Mouse (Mus musculus) MEL (cell line): ENCODE data around the gene Pgls. TPM values are rescaled to one million over a fixed set of nuclear protein-coding genes. Genes with fewer than 3 reads are reported as not detected.

Experiments used
- DNase-seq: peaks from one replicate; pipeline ENCODE4 v3.0.0; 2011; ENCODE audit warnings: low read depth, low spot score
- H3K27ac ChIP-seq: 2 replicates; pipeline ENCODE4 v1.5.1; 2012; ENCODE audit warnings: low read depth, mild to moderate bottlenecking, control low read depth, low read length, moderate library complexity; ENCODE audit not compliant: control insufficient read depth
- H3K27me3 ChIP-seq, 2 experiments: fragments of 150-350 bp in 1 of 2; sonication (generic) in 1 of 2; 2 replicates each; pipeline ENCODE4 v1.6.1; 2012; ENCODE audit warnings: low read length in 2 of 2, mild to moderate bottlenecking in 2 of 2, improper control_type of control experiment in 1 of 2, moderate library complexity in 1 of 2; ENCODE audit not compliant: insufficient read depth in 2 of 2, control insufficient read depth in 1 of 2
- H3K36me3 ChIP-seq, 2 experiments: 2 replicates each; pipeline ENCODE4 v1.6.1; 2012 to 2014; ENCODE audit warnings: low read length in 2 of 2, improper control_type of control experiment in 1 of 2, inconsistent platforms in 1 of 2, mild to moderate bottlenecking in 1 of 2; ENCODE audit not compliant: insufficient read depth in 2 of 2, control insufficient read depth in 1 of 2
- H3K4me1 ChIP-seq, 2 experiments: fragments of 150-350 bp in 1 of 2; sonication (generic) in 1 of 2; 2 replicates each; pipeline ENCODE4 v1.6.1; 2012; ENCODE audit warnings: low read length in 2 of 2, improper control_type of control experiment in 1 of 2, mild to moderate bottlenecking in 1 of 2; ENCODE audit not compliant: insufficient read depth in 2 of 2, control insufficient read depth in 1 of 2
- H3K4me3 ChIP-seq, 2 experiments: fragments of 150-350 bp in 1 of 2; sonication (generic) in 1 of 2; 2 replicates each; pipeline ENCODE4 v1.5.1; 2012; ENCODE audit warnings: low read depth in 2 of 2, low read length in 2 of 2, mild to moderate bottlenecking in 2 of 2, moderate library complexity in 2 of 2, control low read depth in 1 of 2, improper control_type of control experiment in 1 of 2; ENCODE audit not compliant: control insufficient read depth in 1 of 2, insufficient read depth in 1 of 2
- H3K79me2 ChIP-seq: 2 replicates; pipeline ENCODE4 v1.6.1; 2012; ENCODE audit warnings: mild to moderate bottlenecking, low read length, moderate library complexity; ENCODE audit not compliant: control insufficient read depth, poor library complexity, insufficient read depth
- H3K9ac ChIP-seq: 2 replicates; pipeline ENCODE4 v1.6.1; 2012; ENCODE audit warnings: low read depth, mild to moderate bottlenecking, control low read depth, low read length, moderate library complexity; ENCODE audit not compliant: control insufficient read depth, poor library complexity, severe bottlenecking
- H3K9me3 ChIP-seq: fragments of 150-350 bp; sonication (generic); replicated peaks from 2 replicates; pipeline ENCODE4 v1.6.1; 2012; ENCODE audit warnings: mild to moderate bottlenecking, low read length, improper control_type of control experiment, moderate library complexity; ENCODE audit not compliant: insufficient read depth
- CHD2 ChIP-seq: IDR thresholded peaks from 2 replicates; pipeline ENCODE4 v1.6.1; 2011; ENCODE audit warnings: low read length, improper control_type of control experiment
- CTCF ChIP-seq, 3 experiments: IDR thresholded peaks in 2 of 3; conservative IDR thresholded peaks in 1 of 3; 2 replicates each; pipeline ENCODE4 v1.5.1; 2011 to 2012; ENCODE audit warnings: low read length in 3 of 3, low read depth in 2 of 3, mild to moderate bottlenecking in 2 of 3, improper control_type of control experiment in 1 of 3, inconsistent platforms in 1 of 3, mixed read lengths in 1 of 3, moderate library complexity in 1 of 3; ENCODE audit not compliant: control insufficient read depth in 1 of 3, insufficient read depth in 1 of 3, poor library complexity in 1 of 3, severe bottlenecking in 1 of 3
- ELF1 ChIP-seq: IDR thresholded peaks from 2 replicates; pipeline ENCODE4 v1.6.1; 2014; ENCODE audit warnings: low read depth, mild to moderate bottlenecking, inconsistent platforms, low read length, improper control_type of control experiment, moderate library complexity
- EP300 ChIP-seq, 2 experiments: IDR thresholded peaks; 2 replicates each; pipeline ENCODE4 v1.6.1; 2011; ENCODE audit warnings: improper control_type of control experiment in 2 of 2, low read length in 2 of 2, low read depth in 1 of 2, mild to moderate bottlenecking in 1 of 2
- ETS1 ChIP-seq: IDR thresholded peaks from 2 replicates; pipeline ENCODE4 v1.6.1; 2012; ENCODE audit warnings: low read depth, mild to moderate bottlenecking, inconsistent platforms, low read length, improper control_type of control experiment, moderate library complexity
- GABPA ChIP-seq: IDR thresholded peaks from 2 replicates; pipeline ENCODE4 v1.6.1; 2012; ENCODE audit warnings: low read depth, mild to moderate bottlenecking, inconsistent platforms, low read length, improper control_type of control experiment, moderate library complexity
- GATA1 ChIP-seq: IDR thresholded peaks from 2 replicates; pipeline ENCODE4 v1.6.1; 2011; ENCODE audit warnings: low read depth, low read length, improper control_type of control experiment
- JUND ChIP-seq: IDR thresholded peaks from 2 replicates; pipeline ENCODE4 v1.6.1; 2011; ENCODE audit warnings: low read depth, mild to moderate bottlenecking, improper control_type of control experiment, low read length
- MAFK ChIP-seq: IDR thresholded peaks from 2 replicates; pipeline ENCODE4 v1.6.1; 2011; ENCODE audit warnings: low read depth, mild to moderate bottlenecking, low read length, improper control_type of control experiment, borderline replicate concordance
- MAZ ChIP-seq: IDR thresholded peaks from 2 replicates; pipeline ENCODE4 v1.6.1; 2012; ENCODE audit warnings: low read depth, mild to moderate bottlenecking, inconsistent platforms, low read length, improper control_type of control experiment
- MXI1 ChIP-seq: IDR thresholded peaks from 2 replicates; pipeline ENCODE4 v1.6.1; 2011; ENCODE audit warnings: mild to moderate bottlenecking, low read depth, low read length, improper control_type of control experiment
- MYB ChIP-seq: IDR thresholded peaks from 2 replicates; pipeline ENCODE4 v1.6.1; 2011; ENCODE audit warnings: mild to moderate bottlenecking, low read depth, low read length, improper control_type of control experiment
- NRF1 ChIP-seq: IDR thresholded peaks from 2 replicates; pipeline ENCODE4 v1.6.1; 2014; ENCODE audit warnings: low read depth, mild to moderate bottlenecking, inconsistent platforms, low read length, improper control_type of control experiment, moderate library complexity; ENCODE audit not compliant: poor library complexity, insufficient read depth, severe bottlenecking
- POLR2A ChIP-seq, 2 experiments: IDR thresholded peaks; 2 replicates each; pipeline ENCODE4 v1.6.1; 2011 to 2012; ENCODE audit warnings: low read length in 2 of 2, mild to moderate bottlenecking in 2 of 2, control low read depth in 1 of 2, improper control_type of control experiment in 1 of 2, low read depth in 1 of 2, moderate library complexity in 1 of 2; ENCODE audit not compliant: control insufficient read depth in 1 of 2, insufficient read depth in 1 of 2, poor library complexity in 1 of 2
- POLR2AphosphoS2 ChIP-seq: IDR thresholded peaks from 2 replicates; pipeline ENCODE4 v1.6.1; 2011; ENCODE audit warnings: low read length, improper control_type of control experiment
- POLR2AphosphoS5 ChIP-seq: IDR thresholded peaks from 2 replicates; pipeline ENCODE4 v1.6.1; 2012; ENCODE audit warnings: low read depth, borderline replicate concordance, mild to moderate bottlenecking, inconsistent platforms, low read length, moderate library complexity, mixed read lengths
- SIN3A ChIP-seq: IDR thresholded peaks from 2 replicates; pipeline ENCODE4 v1.6.1; 2012; ENCODE audit warnings: low read length, improper control_type of control experiment, inconsistent platforms
- TAL1 ChIP-seq: IDR thresholded peaks from 2 replicates; pipeline ENCODE4 v1.6.1; 2012; ENCODE audit warnings: mild to moderate bottlenecking, inconsistent platforms, low read length, moderate library complexity, mixed read lengths
- TCF12 ChIP-seq: IDR thresholded peaks from 2 replicates; pipeline ENCODE4 v1.6.1; 2014; ENCODE audit warnings: low read depth, mild to moderate bottlenecking, inconsistent platforms, low read length, improper control_type of control experiment, moderate library complexity
- UBTF ChIP-seq: IDR thresholded peaks from 2 replicates; pipeline ENCODE4 v1.6.1; 2012; ENCODE audit warnings: low read depth, mild to moderate bottlenecking, inconsistent platforms, low read length, improper control_type of control experiment, moderate library complexity, borderline replicate concordance; ENCODE audit not compliant: insufficient read depth
- USF1 ChIP-seq: IDR thresholded peaks from 2 replicates; pipeline ENCODE4 v1.6.1; 2014; ENCODE audit warnings: low read depth, mild to moderate bottlenecking, inconsistent platforms, low read length, improper control_type of control experiment, moderate library complexity
- USF2 ChIP-seq, 2 experiments: IDR thresholded peaks; 2 replicates each; pipeline ENCODE4 v1.6.1; 2011 to 2012; ENCODE audit warnings: improper control_type of control experiment in 2 of 2, low read length in 2 of 2, borderline replicate concordance in 1 of 2, inconsistent platforms in 1 of 2, low read depth in 1 of 2, mild to moderate bottlenecking in 1 of 2; ENCODE audit not compliant: insufficient read depth in 1 of 2
- ZC3H11A ChIP-seq: IDR thresholded peaks from 2 replicates; pipeline ENCODE4 v1.6.1; 2012; ENCODE audit warnings: low read depth, mild to moderate bottlenecking, inconsistent platforms, low read length, improper control_type of control experiment
- ZMIZ1 ChIP-seq: IDR thresholded peaks from 2 replicates; pipeline ENCODE4 v1.6.1; 2012; ENCODE audit warnings: low read depth, mild to moderate bottlenecking, inconsistent platforms, low read length, improper control_type of control experiment, moderate library complexity
- ZNF384 ChIP-seq: IDR thresholded peaks from 2 replicates; pipeline ENCODE4 v1.6.1; 2012; ENCODE audit warnings: low read depth, mild to moderate bottlenecking, inconsistent platforms, low read length, improper control_type of control experiment
- polyA plus RNA-seq, 2 experiments: library from polyadenylated mRNA; stranded (reverse) in 1 of 2; unstranded in 1 of 2; fragments of >175 nt in 1 of 2; fragments of >200 nt in 1 of 2; gene quantifications; 2 replicates each; pipeline versions ENCODE4 v1.2.1 to v1.2.4; 2012; ENCODE audit warnings: low replicate concordance in 2 of 2, low read depth in 1 of 2; ENCODE audit not compliant: insufficient read length in 2 of 2, insufficient read depth in 1 of 2, missing spikeins in 1 of 2
- total RNA-seq: library from RNA; depleted of rRNA; stranded (reverse); fragments of 300-350 nt; gene quantifications from 2 replicates; pipeline ENCODE4 v1.2.3, GENCODE M21; 2012

Pgls gene
- total and polyA plus RNA-seq, 3 experiments = 225 to 257 TPM; not detected in 1

- H3K27ac ChIP-seq = no peak overlapping the region
- no peaks in the 10 kb centered on the region for H3K27me3 ChIP-seq
- H3K79me2 ChIP-seq = no peaks in the 10 kb centered on the region; the same call in 1 of the 2 replicates
- TF ChIP-seq TAL1 (no peak), SIN3A (no peak), POLR2AphosphoS2 (no peak), USF1 (no peak), ZC3H11A (no peak), USF2 (IDR thresholded peaks at IDR 0.05; ENCODE audit: borderline replicate concordance in 1 of 2, insufficient read depth in 1 of 2, low read depth in 1 of 2, low read length in 2 of 2) (no peak), JUND (no peak), GABPA (no peak), EP300 (IDR thresholded peaks at IDR 0.05; ENCODE audit: low read depth in 1 of 2, low read length in 2 of 2) (no peak), MAFK (no peak), MAZ (no peak), MXI1 (no peak), ZNF384 (no peak), ELF1 (no peak)
- TF ChIP-seq, all 39 proteins: peak for 0
- no peaks in the 10 kb centered on the region for H3K9me3 ChIP-seq
- no peak overlapping the region for H3K4me3 ChIP-seq
- H3K9ac ChIP-seq = no peak overlapping the region
- H3K4me1 ChIP-seq = peaks cover 2 to 22% of the 10 kb centered on the region in 2 experiments; a peak in 3 of 4 replicates
- no peak for DNase-seq
- peaks cover 5% of the 10 kb centered on the region in 2 experiments; a peak in 3 of 4 replicates for H3K36me3 ChIP-seq
Measured at GRCm38 (mm10) chr8:71625088-71625487, 33.1 kb downstream of the Pgls start.

- H3K4me3 ChIP-seq = no peak overlapping the region
- H3K27me3 ChIP-seq = no peaks in the 10 kb centered on the region
- no peak for DNase-seq
- no peaks in the 10 kb centered on the region; the same call in 1 of the 2 replicates for H3K79me2 ChIP-seq
- TF ChIP-seq ETS1 (no peak), CTCF (IDR thresholded peaks at IDR 0.05 in 2 of 3, conservative IDR thresholded peaks at IDR 0.05 in 1 of 3; ENCODE audit: control insufficient read depth in 1 of 3, insufficient read depth in 1 of 3, low read depth in 2 of 3, low read length in 3 of 3, poor library complexity in 1 of 3, severe bottlenecking in 1 of 3) (no peak), MYB (no peak), GATA1 (no peak), USF1 (no peak), CHD2 (no peak), ZMIZ1 (no peak), POLR2AphosphoS5 (no peak), TCF12 (no peak), NRF1 (no peak), USF2 (IDR thresholded peaks at IDR 0.05; ENCODE audit: borderline replicate concordance in 1 of 2, insufficient read depth in 1 of 2, low read depth in 1 of 2, low read length in 2 of 2) (no peak), POLR2A (IDR thresholded peaks at IDR 0.05; ENCODE audit: control insufficient read depth in 1 of 2, insufficient read depth in 1 of 2, low read depth in 1 of 2, low read length in 2 of 2, poor library complexity in 1 of 2) (no peak), GABPA (no peak), UBTF (no peak), JUND (no peak), POLR2AphosphoS2 (no peak)
- TF ChIP-seq, all 39 proteins: peak for 0
- peaks cover 2 to 26% of the 10 kb centered on the region in 2 experiments; a peak in 3 of 4 replicates for H3K4me1 ChIP-seq
- no peaks in the 10 kb centered on the region for H3K9me3 ChIP-seq
- peaks cover 5% of the 10 kb centered on the region in 2 experiments for H3K36me3 ChIP-seq
- H3K27ac ChIP-seq = no peak overlapping the region
- H3K9ac ChIP-seq = no peak overlapping the region
Measured at GRCm38 (mm10) chr8:71626753-71627152, 34.8 kb downstream of the Pgls start.
